Mouse (Mus musculus): ENCODE measurements around the gene Prok2.

Gene Prok2

DNA sequence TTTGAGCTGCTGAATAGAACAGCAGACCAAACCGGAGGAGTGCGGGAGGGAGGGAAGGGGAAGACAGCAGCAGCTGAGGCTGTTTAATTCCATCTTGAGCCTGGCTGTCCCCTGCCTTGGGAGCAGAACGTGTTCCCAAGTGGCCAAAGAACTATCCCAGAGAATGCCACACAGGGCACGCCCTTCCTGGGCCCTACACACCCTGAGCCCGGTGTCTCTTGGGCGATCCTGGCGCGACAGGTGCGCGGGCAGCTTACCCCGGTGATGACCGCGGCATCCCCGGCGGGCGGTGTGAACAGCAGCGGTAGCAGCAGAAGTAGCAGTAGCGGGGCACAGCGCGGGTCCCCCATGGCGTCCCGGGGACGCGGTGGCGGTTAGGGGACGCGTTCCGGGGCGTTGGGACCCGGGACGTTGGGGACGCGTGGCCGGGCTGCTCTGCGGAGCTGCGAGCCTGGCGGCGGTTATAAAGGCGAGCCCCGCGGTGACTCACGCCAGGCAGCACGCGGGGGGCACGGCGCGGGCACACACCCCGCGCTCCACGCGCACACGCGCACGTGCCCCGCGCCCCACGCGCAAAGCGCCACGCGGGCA lies at the start of gene Prok2:
Gene Prok2 (minus strand): TSS at position 422 of the 591 bp plus-strand sequence.
- no peak for DNase-seq (ENCODE audit: low read depth)

DNA sequence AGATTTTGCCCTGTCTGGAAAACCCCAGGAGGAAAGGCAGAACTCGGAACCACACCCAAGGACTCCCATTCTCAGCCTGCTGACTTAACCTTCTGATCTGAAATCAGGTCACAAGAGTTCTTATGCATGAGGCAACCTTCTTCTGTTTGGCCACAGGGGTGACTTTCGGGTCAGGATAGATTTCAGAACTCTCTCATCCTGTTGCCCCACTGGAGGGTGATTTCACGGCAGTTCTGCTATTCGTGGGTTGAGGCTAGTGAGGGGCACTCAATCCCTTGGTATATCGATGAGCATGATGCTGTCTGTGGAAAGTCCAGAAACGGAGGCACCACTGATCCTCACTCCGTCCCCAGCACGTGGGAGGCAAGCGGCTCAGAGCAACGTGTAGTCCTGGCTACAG lies 48.5 kb upstream of the Prok2 start:
- DNase-seq (ENCODE audit: low read depth), result no peak

DNA sequence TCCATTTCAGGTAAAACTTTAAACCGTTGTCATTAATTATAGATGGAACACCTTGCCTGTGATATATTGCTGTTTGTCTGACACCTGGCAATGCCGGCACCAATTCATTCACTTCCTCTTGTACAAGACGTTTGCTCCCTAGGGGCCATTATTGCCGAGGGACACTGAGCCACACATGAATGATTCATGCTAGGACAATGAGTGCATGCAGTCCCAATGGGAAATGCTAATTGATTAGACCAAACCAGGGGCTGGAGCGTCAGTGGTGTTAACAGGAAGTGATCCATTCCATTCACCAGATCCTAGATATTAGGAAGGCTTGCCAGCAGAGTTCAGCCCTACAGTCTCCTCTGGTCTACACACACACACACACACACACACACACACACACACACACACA lies 42.3 kb upstream of the Prok2 start:
- no peak for DNase-seq (ENCODE audit: low read depth)

DNA sequence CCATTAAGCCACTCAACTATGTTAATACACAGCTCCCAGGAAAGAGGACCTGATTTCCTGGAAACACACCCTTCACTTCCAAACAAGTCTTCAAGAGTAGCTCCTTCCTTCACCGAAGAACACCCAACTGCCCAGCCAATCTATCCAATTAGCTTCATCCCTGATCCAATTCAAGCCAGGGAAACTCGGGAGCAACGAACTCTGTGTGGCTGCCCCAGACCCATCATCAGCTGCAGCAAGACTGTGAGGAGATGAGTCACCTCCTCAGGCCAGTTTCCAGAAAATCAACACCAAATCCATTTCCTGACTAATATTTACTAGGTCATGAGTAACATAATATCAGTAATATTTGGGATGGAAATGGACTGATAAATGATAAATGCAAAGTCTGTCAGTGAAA lies 38.7 kb upstream of the Prok2 start:
- no peak for DNase-seq (ENCODE audit: low read depth)

DNA sequence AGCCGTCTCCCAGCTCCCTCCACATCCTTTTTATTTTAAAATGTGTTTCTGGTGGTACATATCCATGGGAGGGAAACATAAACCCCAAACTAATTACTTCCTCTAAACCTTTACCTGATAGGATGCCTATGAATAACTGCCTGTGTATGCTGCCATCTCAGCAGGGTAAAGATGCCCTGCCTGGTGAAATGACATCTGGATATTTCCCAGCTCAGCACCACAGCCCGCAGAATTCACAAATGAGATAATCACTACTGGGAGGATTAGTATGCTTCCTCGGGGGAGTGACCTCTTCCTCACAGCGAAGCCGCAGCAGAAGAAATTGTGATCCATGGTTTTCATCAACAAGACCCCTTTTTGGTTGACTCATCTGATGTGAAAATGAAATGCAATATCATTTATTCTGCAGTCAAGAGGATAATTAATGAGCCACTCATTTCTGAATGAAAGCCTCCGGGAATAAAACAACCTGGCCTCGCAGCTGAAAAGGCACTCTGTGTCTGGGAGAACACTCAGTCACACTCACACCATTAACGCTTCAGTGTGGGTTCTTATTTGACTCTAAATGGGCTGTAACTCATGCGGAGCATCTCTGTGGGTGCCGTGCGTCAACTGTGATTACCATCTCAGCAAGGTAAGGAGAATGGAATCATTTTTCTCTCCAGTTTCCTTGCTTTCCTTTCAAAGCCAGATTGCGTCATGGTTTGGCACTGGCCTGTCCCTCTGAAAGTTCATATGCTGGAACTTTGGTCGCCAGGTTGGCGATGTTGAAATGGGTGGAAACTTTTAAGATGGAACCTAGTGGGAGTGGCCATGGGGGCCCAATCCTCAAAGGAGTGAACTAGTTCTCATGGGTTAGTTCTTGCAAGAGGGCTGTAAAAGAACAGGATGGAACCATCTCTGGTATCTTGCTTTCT lies 36.1 kb upstream of the Prok2 start:
- DNase-seq (ENCODE audit: low read depth), result no peak

DNA sequence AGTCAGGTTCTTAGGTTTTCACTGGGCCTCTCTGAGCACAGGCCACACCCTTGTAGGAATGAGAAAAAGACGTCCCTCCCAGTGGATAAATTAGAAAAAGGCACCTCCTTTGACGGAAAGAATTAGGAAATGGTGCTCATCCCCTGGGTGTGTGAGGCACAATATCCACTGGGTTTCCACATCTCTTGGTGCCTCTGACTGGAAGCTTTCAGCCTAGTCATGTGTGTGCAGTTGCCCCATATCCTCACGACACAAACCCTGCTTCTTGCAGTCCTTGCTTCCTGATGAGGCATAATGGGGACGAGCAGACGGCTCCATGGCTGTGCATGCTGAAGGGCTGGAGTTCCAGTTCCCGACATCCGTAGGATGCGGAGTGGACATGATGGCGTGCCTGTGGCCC lies 29.9 kb upstream of the Prok2 start:
- DNase-seq (ENCODE audit: low read depth), result no peak

DNA sequence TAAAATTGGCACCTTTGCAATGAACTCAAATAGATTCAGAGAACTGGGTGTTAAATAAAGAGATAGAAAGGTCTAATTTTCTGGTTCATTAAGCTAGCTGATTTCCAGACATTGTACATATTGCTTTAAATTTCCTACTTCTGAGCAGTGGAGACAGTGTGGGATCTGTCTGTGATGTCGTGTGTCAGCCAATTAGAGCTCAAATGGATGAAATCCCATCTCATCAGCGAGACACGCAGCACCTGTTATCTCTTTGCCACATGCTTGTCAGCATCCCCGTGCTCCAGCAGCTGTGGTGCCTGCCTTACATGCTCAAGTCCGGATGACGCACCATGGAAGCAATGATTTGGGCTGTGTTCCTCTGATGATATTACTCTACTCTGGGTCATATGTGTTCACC lies 25.1 kb upstream of the Prok2 start:
- DNase-seq (ENCODE audit: low read depth), result no peak

DNA sequence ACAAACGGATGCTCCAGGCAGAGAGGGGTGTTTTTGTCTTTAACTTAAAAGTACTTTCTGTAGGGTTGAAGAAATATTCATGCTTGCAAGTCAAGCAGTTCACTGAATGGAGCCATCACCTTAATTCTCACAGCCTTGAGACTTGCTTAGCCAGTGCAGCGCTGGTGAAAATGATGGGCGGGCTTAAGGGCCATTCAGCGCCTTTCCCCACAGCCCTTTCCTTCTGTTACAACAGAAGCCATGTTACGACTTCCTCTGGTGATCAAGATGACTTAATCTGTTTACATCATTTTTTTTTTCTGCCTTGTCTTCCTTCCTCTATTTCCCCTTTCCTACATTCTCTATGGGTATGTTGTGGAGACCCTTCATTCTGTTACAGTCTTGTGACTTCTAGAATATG lies 20.1 kb upstream of the Prok2 start:
- DNase-seq (ENCODE audit: low read depth), result no peak

DNA sequence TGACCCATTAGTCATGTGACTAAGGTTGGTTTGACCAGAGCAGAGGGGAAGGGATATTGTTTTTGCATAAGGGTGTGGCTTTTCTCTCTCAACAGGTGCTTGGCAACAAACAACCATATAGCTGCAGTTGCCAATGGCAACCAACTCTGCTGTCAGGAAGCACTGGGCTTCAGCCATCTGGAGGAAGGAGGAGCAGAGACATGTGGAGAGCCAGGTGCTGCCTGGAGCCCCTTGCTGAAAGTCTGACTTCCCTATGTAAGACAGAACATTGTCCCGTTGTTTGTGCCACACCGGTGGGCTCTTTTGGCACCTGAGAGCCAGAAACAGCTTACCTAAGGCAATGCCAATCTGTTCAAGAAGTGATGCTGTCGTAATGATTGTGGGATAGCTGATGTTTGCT lies 16.7 kb upstream of the Prok2 start:
- no peak for DNase-seq (ENCODE audit: low read depth)

DNA sequence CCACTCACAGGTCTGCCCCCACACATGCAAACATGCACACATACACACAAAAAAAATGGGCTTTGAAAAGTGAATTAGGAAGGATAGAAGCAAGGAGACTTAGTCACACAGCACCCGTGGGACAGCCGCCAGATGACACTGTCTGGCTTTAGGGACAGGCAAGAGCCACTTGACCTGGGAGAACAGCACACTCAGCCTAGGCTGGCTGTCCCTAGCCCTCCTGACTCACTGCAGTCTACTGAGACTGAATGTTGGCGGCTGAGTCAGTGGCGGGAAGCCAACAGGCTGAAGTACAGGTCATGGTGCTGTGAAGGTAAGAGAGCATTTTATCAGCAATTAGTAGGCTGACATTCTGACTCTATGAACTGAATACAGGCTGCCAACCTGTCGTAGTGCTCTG lies 8.5 kb upstream of the Prok2 start:
- DNase-seq (ENCODE audit: low read depth), result no peak

DNA sequence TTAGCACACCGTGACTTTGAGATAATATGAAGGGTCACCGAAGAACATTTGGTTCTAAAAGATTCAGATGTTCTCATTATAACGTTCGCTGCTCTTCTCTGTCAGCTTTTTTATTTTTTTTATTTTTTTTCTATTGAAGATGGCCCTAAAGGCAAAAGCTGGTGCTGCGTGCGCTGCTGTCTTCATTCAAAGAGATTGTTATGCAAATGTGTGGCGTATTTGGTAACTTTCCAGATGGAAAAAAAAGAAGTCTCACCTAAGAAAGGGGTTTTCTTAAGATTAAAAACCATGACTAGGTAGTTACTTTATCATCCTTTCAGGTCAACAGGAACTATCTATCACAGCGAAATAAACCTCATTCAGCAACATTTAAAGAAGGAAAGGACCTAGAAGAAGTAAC lies 6.5 kb upstream of the Prok2 start:
- no peak for DNase-seq (ENCODE audit: low read depth)

DNA sequence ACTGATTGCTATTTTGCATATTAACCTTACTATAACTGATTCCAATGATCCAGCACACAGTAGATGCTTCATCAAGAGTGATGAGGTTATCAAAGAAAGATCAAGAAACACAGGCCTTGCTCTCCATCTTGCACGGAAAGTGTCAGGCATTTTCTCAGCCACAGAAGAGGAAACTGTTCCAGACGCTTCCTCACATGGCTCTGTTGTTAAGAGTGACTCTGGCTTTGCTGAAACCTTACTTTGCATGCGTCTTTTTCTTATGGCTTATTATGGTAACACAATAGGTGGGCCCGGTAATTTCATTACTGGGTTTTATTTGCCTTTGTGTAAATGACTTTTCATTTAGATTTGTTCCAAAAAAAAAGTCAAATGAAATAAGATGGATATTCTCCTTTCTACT lies 5.7 kb upstream of the Prok2 start:
- DNase-seq (ENCODE audit: low read depth), result no peak

DNA sequence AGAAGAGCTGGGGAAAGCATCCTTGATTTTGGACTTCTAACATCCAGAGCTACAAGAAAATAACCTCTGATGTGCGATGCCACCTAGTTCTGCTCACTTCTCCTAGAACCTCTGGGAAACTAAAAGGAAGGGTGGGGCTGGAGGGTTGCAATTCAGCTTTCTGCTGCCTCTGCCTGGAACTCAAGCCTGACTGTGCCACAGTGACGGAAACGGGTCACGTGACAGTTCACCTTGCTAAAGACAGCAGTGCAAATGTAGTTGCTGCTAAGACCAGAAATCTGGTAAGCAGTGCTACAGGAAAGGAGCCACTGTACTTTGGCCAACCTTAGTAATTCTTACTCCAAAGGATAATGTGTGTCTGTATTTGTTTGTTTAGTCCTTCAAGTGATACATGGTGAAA lies 3.7 kb upstream of the Prok2 start:
- DNase-seq (ENCODE audit: low read depth), result no peak

DNA sequence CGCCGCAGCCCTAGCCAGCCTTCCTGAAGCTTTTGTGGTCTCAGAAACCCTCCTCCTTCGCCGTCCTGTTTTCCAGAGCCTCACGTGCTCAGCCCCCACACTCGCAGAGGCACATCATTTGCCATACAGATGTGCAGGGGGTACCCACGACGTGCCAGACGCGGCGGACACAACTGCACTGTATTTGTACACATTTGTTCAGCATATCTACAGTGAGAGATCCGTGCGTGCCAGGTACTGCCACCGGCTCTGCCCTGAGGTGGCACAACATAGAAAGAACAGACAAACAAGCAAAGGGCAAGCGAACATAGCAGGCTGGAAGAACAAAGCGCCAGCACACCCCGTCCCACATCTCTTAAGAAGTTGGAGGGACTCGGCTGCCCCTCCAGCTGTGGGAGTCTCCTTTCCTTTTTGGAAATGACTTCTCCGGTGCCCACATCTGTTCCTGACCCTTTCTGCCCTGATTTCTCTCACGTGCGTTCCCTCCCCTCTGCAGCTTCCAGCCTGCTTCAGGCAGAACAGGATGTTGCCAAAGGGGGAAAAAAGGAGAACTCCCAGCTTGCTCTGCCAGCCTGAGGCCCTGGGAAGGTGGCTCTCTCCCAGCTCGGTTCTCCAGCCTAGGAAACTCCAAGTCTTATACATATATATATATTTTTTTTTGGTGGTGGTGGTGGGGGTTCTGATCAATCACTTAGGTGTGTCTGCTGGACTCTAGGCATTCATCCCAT lies 548 bp upstream of the Prok2 start:
- no peak for DNase-seq (ENCODE audit: low read depth)

DNA sequence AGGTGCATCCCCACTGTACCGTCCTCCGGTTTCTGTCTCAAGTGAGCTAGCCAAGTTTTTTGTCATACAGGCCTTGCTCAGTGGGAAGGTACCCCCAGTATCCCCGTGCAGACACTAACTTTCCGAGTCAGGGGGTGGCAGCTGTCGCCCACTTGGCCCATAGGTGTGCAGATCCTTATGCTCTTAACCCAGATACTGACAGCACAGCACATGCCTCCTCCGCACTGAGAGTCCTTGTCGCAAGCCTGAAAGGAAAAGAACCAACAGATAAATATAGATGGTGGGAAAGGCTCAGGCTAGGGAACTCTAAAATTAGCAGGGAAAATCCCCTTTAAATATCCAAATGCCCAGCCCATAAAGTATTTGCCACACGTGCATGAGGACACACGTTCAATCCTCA lies 3.8 kb downstream of the Prok2 start:
- no peak for DNase-seq (ENCODE audit: low read depth)

DNA sequence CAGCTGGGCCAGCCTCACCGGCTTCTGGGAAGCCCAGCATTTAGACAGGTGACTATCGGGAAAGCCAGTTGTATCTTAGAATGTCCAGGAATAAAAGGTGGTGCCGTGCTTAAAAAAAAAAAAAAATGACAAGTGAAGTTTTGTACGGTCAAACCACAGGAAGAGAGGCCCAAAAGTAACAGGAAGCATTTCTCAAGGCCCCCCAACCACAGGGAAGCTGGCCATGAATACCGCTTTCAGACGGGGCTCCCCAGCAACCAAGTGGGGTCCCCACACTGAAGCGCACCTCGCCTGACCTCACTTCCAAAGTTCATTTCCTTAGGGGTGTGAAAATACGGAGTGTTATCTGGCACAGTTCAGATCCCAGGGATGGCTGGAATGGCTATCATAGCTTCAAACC lies 5.2 kb downstream of the Prok2 start:
- DNase-seq (ENCODE audit: low read depth), result no peak

DNA sequence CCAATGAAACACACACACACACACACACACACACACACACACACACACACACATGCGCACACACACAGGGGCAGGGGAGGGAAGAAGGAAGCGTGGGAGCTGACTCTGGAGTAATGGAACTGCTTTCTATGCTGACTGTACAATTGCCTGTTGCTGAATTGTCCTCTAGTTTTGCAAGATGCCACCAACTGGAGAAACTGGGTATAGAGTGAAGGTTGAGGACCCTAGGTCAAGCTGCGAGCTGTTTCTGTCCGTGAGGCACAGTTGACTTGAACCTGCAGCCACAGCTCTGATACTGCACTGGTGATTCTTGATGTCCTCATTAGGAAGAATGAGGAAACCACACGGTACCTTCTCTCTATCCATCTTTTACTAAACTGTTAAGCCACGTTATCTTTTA lies 10.3 kb downstream of the Prok2 start:
- no peak for DNase-seq (ENCODE audit: low read depth)

DNA sequence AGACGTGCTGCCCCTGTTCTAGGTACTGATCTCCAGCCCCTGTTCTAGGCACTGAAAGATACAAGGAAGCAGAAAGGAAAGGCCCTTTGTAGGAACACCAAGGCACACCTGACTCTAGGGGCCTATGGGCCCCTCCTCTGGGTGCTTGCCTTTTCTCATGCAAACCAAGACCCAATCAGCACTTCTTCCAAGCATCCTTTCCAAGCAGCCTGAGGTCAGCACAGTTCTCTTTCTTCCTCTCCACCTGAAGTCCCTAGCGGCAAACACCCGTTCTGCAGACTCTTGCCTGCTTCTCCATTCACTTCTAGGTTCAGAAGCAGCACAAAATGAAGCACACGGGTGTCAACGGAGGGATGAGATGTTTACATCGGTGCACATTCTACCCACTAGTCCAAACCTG lies 11.0 kb downstream of the Prok2 start:
- no peak for DNase-seq (ENCODE audit: low read depth)

DNA sequence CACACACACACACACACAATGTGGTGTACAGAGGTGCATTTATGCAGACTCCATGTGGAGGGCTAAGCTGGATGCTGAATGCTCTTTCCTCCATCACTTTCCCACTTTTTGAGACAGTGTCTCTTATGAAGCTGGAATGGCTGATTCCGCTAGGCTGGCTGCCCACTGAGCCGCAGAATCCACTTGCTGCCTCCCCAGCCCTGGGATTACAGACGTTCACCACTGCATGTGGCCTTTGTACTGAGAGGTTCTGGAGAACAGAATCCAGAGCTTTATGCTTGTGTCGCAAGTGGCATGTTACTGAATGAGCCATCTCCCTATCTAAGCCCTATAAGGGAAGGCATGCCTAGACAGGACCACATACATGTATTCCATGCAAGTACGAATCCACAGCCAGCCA lies 12.9 kb downstream of the Prok2 start:
- DNase-seq (ENCODE audit: low read depth), result no peak

DNA sequence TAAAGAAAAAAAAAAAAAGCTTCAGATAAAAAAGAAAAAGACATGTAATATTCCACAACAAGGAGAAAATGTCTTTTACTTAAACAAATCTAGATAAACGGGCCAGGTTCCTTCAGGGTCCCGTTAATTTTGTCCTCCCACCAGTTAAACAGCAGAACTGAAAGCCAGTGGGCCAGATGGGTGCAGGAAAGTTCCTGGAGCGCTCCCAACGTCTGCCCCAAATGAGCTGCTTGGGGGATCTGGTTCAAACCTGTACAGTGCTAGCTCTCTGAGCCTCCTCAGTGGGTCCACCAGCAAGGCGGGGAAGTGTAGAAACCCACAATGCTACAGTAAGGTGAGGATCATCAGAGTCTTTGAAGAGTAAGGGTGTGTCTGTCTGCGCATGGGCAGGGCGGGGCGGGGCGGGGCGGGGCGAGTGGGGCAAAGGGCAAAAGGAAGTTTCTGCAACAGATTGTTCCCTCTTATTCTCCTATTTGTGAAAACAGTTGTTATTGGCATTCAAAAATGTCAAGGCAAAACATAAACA lies 14.6 kb downstream of the Prok2 start:
- DNase-seq (ENCODE audit: low read depth), result no peak

DNA sequence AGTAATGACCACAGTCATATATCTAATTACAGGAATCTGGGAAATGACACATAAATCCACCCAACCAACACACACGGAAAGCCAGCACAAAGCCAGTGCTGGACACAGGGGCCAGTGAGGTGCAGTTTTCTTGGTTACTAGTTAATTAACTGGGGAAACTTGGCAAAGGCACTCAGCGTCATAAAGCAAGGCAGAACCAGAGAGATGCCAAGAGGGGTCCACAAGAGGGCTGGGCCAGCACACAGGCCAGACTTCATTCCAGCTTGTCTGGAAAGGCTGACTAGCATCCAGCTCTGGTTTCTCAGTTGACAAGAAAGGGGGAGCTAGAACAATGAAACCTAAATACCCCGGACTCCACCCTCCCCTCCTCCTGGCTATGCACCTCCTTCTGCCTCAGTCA lies 25.7 kb downstream of the Prok2 start:
- no peak for DNase-seq (ENCODE audit: low read depth)

DNA sequence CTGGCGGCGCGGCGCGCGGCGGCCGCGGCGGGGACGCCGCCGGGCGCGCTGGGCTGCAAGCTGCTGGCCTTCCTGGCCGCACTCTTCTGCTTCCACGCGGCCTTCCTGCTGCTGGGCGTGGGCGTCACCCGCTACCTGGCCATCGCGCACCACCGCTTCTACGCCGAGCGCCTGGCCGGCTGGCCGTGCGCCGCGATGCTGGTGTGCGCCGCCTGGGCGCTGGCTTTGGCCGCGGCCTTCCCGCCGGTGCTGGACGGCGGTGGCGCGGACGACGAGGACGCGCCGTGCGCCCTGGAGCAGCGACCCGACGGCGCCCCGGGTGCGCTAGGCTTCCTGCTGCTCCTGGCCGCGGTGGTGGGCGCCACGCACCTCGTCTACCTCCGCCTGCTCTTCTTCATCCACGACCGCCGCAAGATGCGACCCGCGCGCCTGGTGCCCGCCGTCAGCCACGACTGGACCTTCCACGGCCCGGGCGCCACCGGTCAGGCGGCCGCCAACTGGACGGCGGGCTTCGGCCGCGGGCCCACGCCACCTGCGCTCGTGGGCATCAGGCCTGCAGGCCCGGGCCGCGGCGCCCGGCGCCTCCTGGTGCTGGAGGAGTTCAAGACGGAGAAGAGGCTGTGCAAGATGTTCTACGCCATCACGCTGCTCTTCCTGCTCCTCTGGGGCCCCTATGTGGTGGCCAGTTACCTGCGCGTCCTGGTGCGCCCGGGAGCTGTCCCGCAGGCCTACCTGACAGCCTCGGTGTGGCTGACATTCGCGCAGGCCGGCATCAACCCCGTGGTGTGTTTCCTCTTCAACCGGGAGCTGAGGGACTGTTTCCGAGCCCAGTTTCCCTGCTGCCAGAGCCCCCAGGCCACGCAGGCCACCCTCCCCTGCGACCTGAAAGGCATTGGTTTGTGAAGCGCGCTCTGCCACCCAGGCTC lies 33.0 kb downstream of the Prok2 start:
- DNase-seq (ENCODE audit: low read depth), result no peak
